Mouse (Mus musculus) midbrain, postnatal 0 days (tissue): Measurements from ENCODE around the gene Zfp628. TPM values are rescaled to one million over a fixed set of nuclear protein-coding genes. Genes with fewer than 3 reads are reported as not detected.

ENCODE experiments used
- ATAC-seq: fragments of 200-750 bp; cut with Nextera tagmentation; 2 replicates; pipeline ENCODE4 v1.8.0; 2017; ENCODE audit warnings: moderate number of reproducible peaks, mild to moderate bottlenecking, moderate TSS enrichment, moderate library complexity; ENCODE audit not compliant: low FRiP score
- DNase-seq: peaks from one replicate; pipeline ENCODE4 v3.0.0-alpha.2; 2015; ENCODE audit warnings: low spot score
- H3K27ac ChIP-seq: fragments of 300-500 bp; sonication (generic); 2 replicates; pipeline ENCODE4 v1.5.1; 2014; ENCODE audit warnings: low read depth, mild to moderate bottlenecking, low read length, mixed read lengths
- H3K27me3 ChIP-seq: fragments of 300-500 bp; sonication (generic); 2 replicates; pipeline ENCODE4 v1.6.1; 2014; ENCODE audit warnings: low read length, control low read depth, mixed read lengths; ENCODE audit not compliant: insufficient read depth
- H3K36me3 ChIP-seq: fragments of 300-500 bp; sonication (generic); 2 replicates; pipeline ENCODE4 v1.6.1; 2014; ENCODE audit warnings: low read length, control low read depth, mixed read lengths; ENCODE audit not compliant: insufficient read depth
- H3K4me1 ChIP-seq: fragments of 300-500 bp; sonication (generic); 2 replicates; pipeline ENCODE4 v1.6.1; 2014; ENCODE audit warnings: mild to moderate bottlenecking, control low read depth, antibody characterized with exemption, low read length, mixed read lengths; ENCODE audit not compliant: insufficient read depth
- H3K4me2 ChIP-seq: fragments of 300-500 bp; sonication (generic); 2 replicates; pipeline ENCODE4 v1.6.1; 2014; ENCODE audit warnings: low read depth, mild to moderate bottlenecking, low read length, mixed read lengths; ENCODE audit not compliant: poor library complexity, severe bottlenecking
- H3K4me3 ChIP-seq: fragments of 300-500 bp; sonication (generic); 2 replicates; pipeline ENCODE4 v1.5.1; 2014; ENCODE audit warnings: low read depth, mild to moderate bottlenecking, low read length, moderate library complexity
- H3K9ac ChIP-seq: fragments of 300-500 bp; sonication (generic); replicated peaks from 2 replicates; pipeline ENCODE4 v1.6.1; 2014; ENCODE audit warnings: mild to moderate bottlenecking, low read length, moderate library complexity, mixed read lengths; ENCODE audit not compliant: poor library complexity, severe bottlenecking
- H3K9me3 ChIP-seq: fragments of 300-500 bp; sonication (generic); 2 replicates; pipeline ENCODE4 v1.6.1; 2016; ENCODE audit warnings: low read length, control low read depth
- CTCF ChIP-seq: IDR thresholded peaks from 2 replicates; pipeline ENCODE4 v1.5.1; 2016; ENCODE audit warnings: antibody characterized with exemption, mild to moderate bottlenecking
- WGBS: fragments of 180-500 bp; shearing (Covaris S2); extraction: QIAGEN DNeasy Blood & Tissue Kit; methylation state at CpG from one replicate; pipeline ENCODE4 v1.1.7; 2014; 5-methylcytosine and 5-hydroxymethylcytosine counted together
- polyA plus RNA-seq: library from polyadenylated mRNA; unstranded; fragments of >200 nt; fragmentation: Nextera tagmentation; extraction: Ambion mirVana; gene quantifications from 2 replicates; pipeline ENCODE4 v1.2.1, GENCODE M21; 2015
- total RNA-seq: library from RNA; depleted of rRNA; stranded (reverse); fragments of >200 nt; gene quantifications from 2 replicates; pipeline ENCODE4 v1.2.3, GENCODE M21; 2014; rRNA removed

The Zfp628 gene
- total and polyA plus RNA-seq, 2 experiments from 2014 or later = 5.6 to 12.3 TPM

DNA sequence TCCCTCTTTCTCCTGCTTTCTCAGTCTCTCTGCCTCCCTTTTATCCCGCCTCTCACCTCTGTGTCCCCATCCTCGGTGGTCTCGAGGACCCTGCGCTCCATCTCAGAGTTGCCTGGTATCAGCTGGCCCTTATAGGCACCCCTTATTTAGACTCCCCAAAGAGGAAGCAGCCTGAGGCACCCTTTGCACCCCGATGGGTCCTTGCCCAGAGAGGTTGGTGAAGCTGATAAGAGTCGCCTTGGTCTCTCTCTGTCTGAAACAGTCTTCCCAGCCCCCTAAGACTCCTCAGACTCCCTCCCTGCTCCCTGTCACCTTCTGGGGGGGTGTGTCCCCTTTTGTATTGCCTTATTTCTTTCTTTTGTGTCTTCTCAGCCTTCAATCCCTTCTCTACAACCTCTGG, 56.1 kb downstream of the Zfp628 start, which contains the start of gene Sbk3:
TSS of gene Sbk3 (minus strand) at position 101 of the 400 bp plus-strand sequence.
- 39% methylated on average over 6 of the region's 6 CpGs for WGBS

More for the DNA sequence above, 56.1 kb downstream of the Zfp628 start, which contains the start of gene Sbk3:
- DNase-seq (no peak), ATAC-seq (no peak)
- Histone ChIP-seq H3K36me3 (no peaks in the 10 kb centered on the region), H3K27ac (no peak within 1 kb of the TSS), H3K27me3 (no peaks in the 10 kb centered on the region), H3K4me3 (no peak within 1 kb of the TSS), H3K4me1 (no peaks in the 10 kb centered on the region), H3K9ac (0 out of 2 replicates have a peak within 1 kb of the TSS, but pooled peaks have one; percentile 2), H3K9me3 (no peaks in the 10 kb centered on the region), H3K4me2 (no peak within 1 kb of the TSS)
- no peak for TF ChIP-seq CTCF

Other genes starting within 250 kb of the Zfp628 start
Only the 30 nearest of the 33 such genes appear.
- not detected in 2 replicates for gene Tmem150b, start 190.0 kb upstream of the Zfp628 start, total RNA-seq
- gene Tmem150b, start 190.0 kb upstream of the Zfp628 start, polyA plus RNA-seq = 0.23 TPM in 1 of 2 replicates, not detected in the other
- 38.9 and 48.8 TPM in 2 replicates for gene Kmt5c, start 175.1 kb upstream of the Zfp628 start, total RNA-seq
- gene Kmt5c, start 175.1 kb upstream of the Zfp628 start, polyA plus RNA-seq = 33.1 and 35.7 TPM in 2 replicates
- gene Cox6b2, start 162.1 kb upstream of the Zfp628 start, total RNA-seq = 6.8 and 12.1 TPM in 2 replicates
- 33.6 and 43.9 TPM in 2 replicates for gene Cox6b2, start 162.1 kb upstream of the Zfp628 start, polyA plus RNA-seq
- gene Fam71e2, start 143.9 kb upstream of the Zfp628 start, total RNA-seq = not detected in 2 replicates
- not detected in 2 replicates for gene Fam71e2, start 143.9 kb upstream of the Zfp628 start, polyA plus RNA-seq
- gene Il11, start 132.4 kb upstream of the Zfp628 start, total RNA-seq = 1.4 and 2.0 TPM in 2 replicates
- gene Il11, start 132.4 kb upstream of the Zfp628 start, polyA plus RNA-seq = 1.7 and 2.5 TPM in 2 replicates
- not detected in 2 replicates for gene Tmem190, start 132.3 kb upstream of the Zfp628 start, total RNA-seq
- 0.39 and 0.48 TPM in 2 replicates for gene Tmem190, start 132.3 kb upstream of the Zfp628 start, polyA plus RNA-seq
- gene Tmem238, start 125.6 kb upstream of the Zfp628 start, total RNA-seq = 14.6 and 16.6 TPM in 2 replicates
- gene Tmem238, start 125.6 kb upstream of the Zfp628 start, polyA plus RNA-seq = 16.0 and 18.2 TPM in 2 replicates
- 131 and 177 TPM in 2 replicates for gene Rpl28, start 122.3 kb upstream of the Zfp628 start, total RNA-seq
- 289 TPM in 2 replicates for gene Rpl28, start 122.3 kb upstream of the Zfp628 start, polyA plus RNA-seq
- 264 and 276 TPM in 2 replicates for gene Ube2s, start 102.6 kb upstream of the Zfp628 start, total RNA-seq
- 207 and 210 TPM in 2 replicates for gene Ube2s, start 102.6 kb upstream of the Zfp628 start, polyA plus RNA-seq
- gene Shisa7, start 70.5 kb upstream of the Zfp628 start, total RNA-seq = 51.4 and 68.5 TPM in 2 replicates
- gene Shisa7, start 70.5 kb upstream of the Zfp628 start, polyA plus RNA-seq = 9.3 and 10.1 TPM in 2 replicates
- 1.0 and 2.0 TPM in 2 replicates for gene Isoc2b, start 45.0 kb upstream of the Zfp628 start, total RNA-seq
- gene Isoc2b, start 45.0 kb upstream of the Zfp628 start, polyA plus RNA-seq = 3.7 and 5.8 TPM in 2 replicates
- 5.8 and 7.7 TPM in 2 replicates for gene Isoc2a, start 38.1 kb upstream of the Zfp628 start, total RNA-seq
- gene Isoc2a, start 38.1 kb upstream of the Zfp628 start, polyA plus RNA-seq = 0.38 and 0.52 TPM in 2 replicates
- 0.57 TPM in 1 of 2 replicates, not detected in the other for gene Gm36210, start 8.7 kb upstream of the Zfp628 start, total RNA-seq
- gene Gm36210, start 8.7 kb upstream of the Zfp628 start, polyA plus RNA-seq = 0.32 and 0.43 TPM in 2 replicates
- 44.8 and 49.7 TPM in 2 replicates for gene Nat14, start 6.8 kb downstream of the Zfp628 start, total RNA-seq
- 33.2 and 35.9 TPM in 2 replicates for gene Nat14, start 6.8 kb downstream of the Zfp628 start, polyA plus RNA-seq
- 1.9 and 3.4 TPM in 2 replicates for gene Ssc5d, start 10.6 kb downstream of the Zfp628 start, total RNA-seq
- 1.2 and 1.6 TPM in 2 replicates for gene Ssc5d, start 10.6 kb downstream of the Zfp628 start, polyA plus RNA-seq
- gene Sbk2, start 49.2 kb downstream of the Zfp628 start, total RNA-seq = 0.49 TPM in 1 of 2 replicates, not detected in the other
- 0.20 TPM in 1 of 2 replicates, not detected in the other for gene Sbk2, start 49.2 kb downstream of the Zfp628 start, polyA plus RNA-seq
- 0.49 and 1.8 TPM in 2 replicates for gene Sbk3, start 56.0 kb downstream of the Zfp628 start, total RNA-seq
- gene Sbk3, start 56.0 kb downstream of the Zfp628 start, polyA plus RNA-seq = 0.45 and 0.46 TPM in 2 replicates
- 53.2 and 54.3 TPM in 2 replicates for gene Zfp579, start 80.9 kb downstream of the Zfp628 start, total RNA-seq
- 43.1 and 43.3 TPM in 2 replicates for gene Zfp579, start 80.9 kb downstream of the Zfp628 start, polyA plus RNA-seq
- 3.9 and 7.3 TPM in 2 replicates for gene Zfp524, start 99.2 kb downstream of the Zfp628 start, total RNA-seq
- 2.9 and 3.5 TPM in 2 replicates for gene Zfp524, start 99.2 kb downstream of the Zfp628 start, polyA plus RNA-seq
- gene Fiz1, start 99.5 kb downstream of the Zfp628 start, total RNA-seq = 35.5 and 36.1 TPM in 2 replicates
- gene Fiz1, start 99.5 kb downstream of the Zfp628 start, polyA plus RNA-seq = 22.8 and 25.7 TPM in 2 replicates
- not detected in 2 replicates for gene Gm44973, start 100.3 kb downstream of the Zfp628 start, total RNA-seq
- 1.2 and 2.6 TPM in 2 replicates for gene Gm44973, start 100.3 kb downstream of the Zfp628 start, polyA plus RNA-seq
- 35.0 and 48.4 TPM in 2 replicates for gene Zfp865, start 105.2 kb downstream of the Zfp628 start, total RNA-seq
- gene Zfp865, start 105.2 kb downstream of the Zfp628 start, polyA plus RNA-seq = 5.5 and 6.8 TPM in 2 replicates
- 65.6 and 68.8 TPM in 2 replicates for gene Ccdc106, start 105.3 kb downstream of the Zfp628 start, total RNA-seq
- gene Ccdc106, start 105.3 kb downstream of the Zfp628 start, polyA plus RNA-seq = 75.4 and 77.3 TPM in 2 replicates
- gene 4632433K11Rik, start 118.9 kb downstream of the Zfp628 start, total RNA-seq = not detected in 2 replicates
- gene 4632433K11Rik, start 118.9 kb downstream of the Zfp628 start, polyA plus RNA-seq = not detected in 2 replicates
- gene Zfp784, start 123.2 kb downstream of the Zfp628 start, total RNA-seq = 5.0 and 8.0 TPM in 2 replicates
- gene Zfp784, start 123.2 kb downstream of the Zfp628 start, polyA plus RNA-seq = 4.3 and 5.4 TPM in 2 replicates
- 55.6 and 77.7 TPM in 2 replicates for gene Zfp580, start 136.3 kb downstream of the Zfp628 start, total RNA-seq
- 154 and 157 TPM in 2 replicates for gene Zfp580, start 136.3 kb downstream of the Zfp628 start, polyA plus RNA-seq
- gene U2af2, start 146.9 kb downstream of the Zfp628 start, total RNA-seq = 157 and 161 TPM in 2 replicates
- 74.7 and 78.2 TPM in 2 replicates for gene U2af2, start 146.9 kb downstream of the Zfp628 start, polyA plus RNA-seq
- 399 and 484 TPM in 2 replicates for gene Epn1, start 165.0 kb downstream of the Zfp628 start, total RNA-seq
- gene Epn1, start 165.0 kb downstream of the Zfp628 start, polyA plus RNA-seq = 130 and 134 TPM in 2 replicates
- gene Rfpl4, start 201.7 kb downstream of the Zfp628 start, total RNA-seq = not detected in 2 replicates
- not detected in 2 replicates for gene Rfpl4, start 201.7 kb downstream of the Zfp628 start, polyA plus RNA-seq
- 1.3 TPM in 1 of 2 replicates, not detected in the other for gene Rasl2-9, start 210.7 kb downstream of the Zfp628 start, total RNA-seq
- gene Rasl2-9, start 210.7 kb downstream of the Zfp628 start, polyA plus RNA-seq = 0.57 and 0.72 TPM in 2 replicates